Mouse (Mus musculus) G1E (cell line): ENCODE measurements around the gene Ifna7. TPM values are rescaled to one million over a fixed set of nuclear protein-coding genes. Genes with fewer than 3 reads are reported as not detected.
"Not testable (repeated sequence)": the region's sequence is repeated elsewhere in the genome, so short reads cannot be mapped to it uniquely, and the experiment has no call there.

Experiments used
- ATAC-seq: 2 replicates; pipeline ENCODE4 v1.8.0; 2016; ENCODE audit warnings: mild to moderate bottlenecking; ENCODE audit not compliant: insufficient number of reproducible peaks, poor library complexity, low FRiP score, severe bottlenecking; ENCODE audit errors: extremely low read depth
- DNase-seq: peaks from one replicate; pipeline ENCODE4 v3.0.0; 2012; ENCODE audit warnings: low spot score
- H3K27me3 ChIP-seq: 2 replicates; pipeline ENCODE4 v1.6.1; 2012; ENCODE audit warnings: mild to moderate bottlenecking, low read length, inconsistent platforms; ENCODE audit not compliant: insufficient read depth
- H3K36me3 ChIP-seq: replicated peaks from 2 replicates; pipeline ENCODE3; 2012; ENCODE audit warnings: mild to moderate bottlenecking, inconsistent platforms
- H3K4me1 ChIP-seq: 2 replicates; pipeline ENCODE4 v1.6.1; 2012; ENCODE audit warnings: low read depth, low read length, inconsistent platforms, mixed read lengths; ENCODE audit not compliant: insufficient read depth
- H3K4me3 ChIP-seq: 2 replicates; pipeline ENCODE4 v1.5.1; 2012; ENCODE audit warnings: low read depth, mild to moderate bottlenecking, inconsistent platforms, low read length, moderate library complexity, mixed read lengths
- H3K9me3 ChIP-seq: replicated peaks from 2 replicates; pipeline ENCODE4 v1.6.1; 2012; ENCODE audit warnings: inconsistent platforms
- CTCF ChIP-seq: IDR thresholded peaks from 2 replicates; pipeline ENCODE4 v1.5.1; 2012; ENCODE audit warnings: low read depth, low read length, inconsistent platforms, mixed read lengths
- GATA1 ChIP-seq: IDR thresholded peaks from 2 replicates; pipeline ENCODE4 v1.6.1; 2012; ENCODE audit warnings: borderline replicate concordance, low read length, inconsistent platforms, mixed read lengths
- GATA2 ChIP-seq: IDR thresholded peaks from 2 replicates; pipeline ENCODE4 v1.6.1; 2012; ENCODE audit warnings: low read depth, low read length, inconsistent platforms, borderline replicate concordance
- POLR2AphosphoS5 ChIP-seq: IDR thresholded peaks from 2 replicates; pipeline ENCODE4 v1.6.1; 2012; ENCODE audit warnings: low read depth, low read length, inconsistent platforms; ENCODE audit not compliant: insufficient replicate concordance
- TAL1 ChIP-seq: conservative IDR thresholded peaks from 2 replicates; pipeline ENCODE4 v1.6.1; 2012; ENCODE audit warnings: low read depth, low read length, inconsistent platforms, mixed read lengths
- polyA plus RNA-seq: library from polyadenylated mRNA; stranded (reverse); fragments of >175 nt; gene quantifications from 2 replicates; pipeline ENCODE4 v1.2.3, GENCODE M21; 2012
- total RNA-seq, 2 experiments: library from RNA; stranded (forward) in 1 of 2; stranded (reverse) in 1 of 2; fragments of 200-1000 nt in 1 of 2; fragments of >200 nt in 1 of 2; fragmentation: Nextera tagmentation in 1 of 2; gene quantifications; 2 replicates each; pipeline ENCODE4 v1.2.3; 2014 to 2017

Ifna7 gene
- total and polyA plus RNA-seq, 3 experiments = not detected

GRCm38 (mm10) chr4:88830523-88830922, 14.5 kb downstream of the Ifna7 start:
- H3K27me3 ChIP-seq = no peaks in the 10 kb centered on the region
- no peaks in the 10 kb centered on the region for H3K36me3 ChIP-seq
- ATAC-seq (no peak), DNase-seq (no peak)
- H3K9me3 ChIP-seq = no peaks in the 10 kb centered on the region
- no peak for TF ChIP-seq POLR2AphosphoS5
- no peak for TF ChIP-seq TAL1
- TF ChIP-seq GATA2 = no peak
- TF ChIP-seq CTCF = no peak
- TF ChIP-seq GATA1 = no peak
- H3K4me1 ChIP-seq = no peaks in the 10 kb centered on the region
- H3K4me3 ChIP-seq = no peak overlapping the region

- not testable (repeated sequence) for H3K36me3 ChIP-seq, H3K27me3 ChIP-seq, ATAC-seq, H3K9me3 ChIP-seq, DNase-seq, H3K4me1 ChIP-seq, H3K4me3 ChIP-seq
These were observed 19.2 kb downstream of the Ifna7 start, which contains the start of gene Ifna5 for GRCm38 (mm10) chr4:88835225-88835624. Gene Ifna5 (plus strand): TSS chr4:88835525.

- no peak for ATAC-seq
- no peak for TF ChIP-seq GATA1
- no peak for TF ChIP-seq GATA2
- TF ChIP-seq TAL1 = no peak
- no peak for TF ChIP-seq POLR2AphosphoS5
- no peak for TF ChIP-seq CTCF
- no peak for DNase-seq
These were observed 22.8 kb downstream of the Ifna7 start for GRCm38 (mm10) chr4:88838828-88839227.

DNA sequence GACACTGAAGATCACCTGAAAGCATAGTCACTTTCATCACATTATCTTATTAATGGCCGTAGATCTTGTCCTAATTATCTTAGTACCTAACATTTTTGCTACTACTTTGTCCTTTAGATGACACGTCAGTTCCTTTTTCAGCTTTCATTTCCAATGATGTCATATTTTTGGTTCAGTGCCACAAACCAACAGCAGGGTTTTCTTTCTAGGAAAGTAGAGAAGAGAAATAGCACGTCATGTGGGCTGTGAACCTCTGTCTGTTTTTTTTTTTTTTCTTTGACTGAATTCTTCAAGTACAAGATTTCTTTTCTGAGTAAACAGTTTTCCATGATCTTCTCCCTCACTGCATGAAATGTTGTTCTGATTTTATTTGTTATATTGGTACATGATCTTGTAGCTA, 24.0 kb downstream of the Ifna7 start:
- DNase-seq = no peak
- H3K27me3 ChIP-seq = no peaks in the 10 kb centered on the region
- H3K4me3 ChIP-seq = no peak overlapping the region

More at GRCm38 (mm10) chr4:88838828-88839227, 22.8 kb downstream of the Ifna7 start:
- no peaks in the 10 kb centered on the region for H3K9me3 ChIP-seq
- no peak overlapping the region for H3K4me3 ChIP-seq
- H3K4me1 ChIP-seq = no peaks in the 10 kb centered on the region
- H3K27me3 ChIP-seq = no peaks in the 10 kb centered on the region
- H3K36me3 ChIP-seq = no peaks in the 10 kb centered on the region

DNA sequence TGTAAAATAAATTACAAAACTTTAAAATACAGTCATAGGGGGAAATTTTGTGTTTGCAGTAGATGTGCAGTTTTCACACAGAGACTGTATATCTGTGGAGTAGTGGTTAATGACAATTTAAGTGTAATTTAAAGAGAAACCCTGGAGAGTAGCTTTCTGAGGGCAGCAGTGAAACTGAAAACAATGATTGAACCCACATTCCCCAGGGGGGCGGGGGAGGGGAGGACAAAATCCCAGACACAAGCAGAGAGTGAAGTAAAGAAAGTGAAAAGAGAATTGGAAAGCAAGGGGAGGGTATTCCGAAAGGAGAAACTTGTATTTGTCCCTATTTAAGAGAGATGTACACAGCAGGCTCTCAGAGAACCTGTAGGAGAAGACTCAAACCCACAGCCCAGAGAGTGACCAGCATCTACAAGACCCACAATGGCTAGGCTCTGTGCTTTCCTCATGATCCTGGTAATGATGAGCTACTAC, 25.4 kb downstream of the Ifna7 start, which contains the start of gene Ifna4:
Ifna4 (plus strand) TSS at position 424 of the 474 bp plus-strand sequence.
- no peaks in the 10 kb centered on the region for H3K9me3 ChIP-seq
- DNase-seq (no peak), ATAC-seq (no peak)
- H3K4me3 ChIP-seq = no peak within 1 kb of the TSS
- no peaks in the 10 kb centered on the region for H3K36me3 ChIP-seq
- no peaks in the 10 kb centered on the region for H3K27me3 ChIP-seq
- H3K4me1 ChIP-seq = no peaks in the 10 kb centered on the region
- TF ChIP-seq CTCF = no peak

More for the DNA sequence above, 24.0 kb downstream of the Ifna7 start:
- Histone ChIP-seq H3K4me1 (no peaks in the 10 kb centered on the region), H3K36me3 (no peaks in the 10 kb centered on the region), H3K9me3 (no peaks in the 10 kb centered on the region)
- no peak for TF ChIP-seq TAL1
- TF ChIP-seq POLR2AphosphoS5 = no peak
- TF ChIP-seq CTCF = no peak
- TF ChIP-seq GATA1 = no peak
- TF ChIP-seq GATA2 = no peak
- ATAC-seq = no peak

GRCm38 (mm10) chr4:88845334-88845733, 29.3 kb downstream of the Ifna7 start:
- Histone ChIP-seq H3K9me3 (no peaks in the 10 kb centered on the region), H3K36me3 (no peaks in the 10 kb centered on the region), H3K27me3 (no peaks in the 10 kb centered on the region), H3K4me1 (no peaks in the 10 kb centered on the region), H3K4me3 (no peak overlapping the region)
- TF ChIP-seq GATA1 (no peak), POLR2AphosphoS5 (no peak), CTCF (no peak), TAL1 (no peak), GATA2 (no peak)
- ATAC-seq = no peak
- no peak for DNase-seq

DNA sequence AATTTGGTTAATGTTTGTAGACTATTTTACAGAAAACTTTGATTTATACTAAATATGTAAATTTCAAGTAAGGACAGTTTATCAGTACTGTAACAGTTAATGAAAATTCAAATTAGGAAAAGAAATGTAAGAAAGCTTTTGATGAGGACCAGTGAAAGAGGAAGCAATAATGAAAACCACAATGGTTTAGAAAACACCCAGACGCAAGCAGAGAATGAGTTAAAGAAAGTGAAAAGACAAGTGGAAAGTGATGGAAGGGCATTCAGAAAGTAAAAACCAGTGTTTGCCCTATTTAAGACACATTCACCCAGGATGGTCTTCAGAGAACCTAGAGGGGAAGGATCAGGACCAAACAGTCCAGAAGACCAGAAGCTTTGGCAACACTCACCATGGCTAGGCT, 33.7 kb downstream of the Ifna7 start, which contains the start of gene Ifna1:
Ifna1 (plus strand) TSS at position 390 of the 400 bp plus-strand sequence.
- no peaks in the 10 kb centered on the region for H3K4me1 ChIP-seq
- no peak for TF ChIP-seq TAL1
- no peak for ATAC-seq
- no peak for DNase-seq
- no peaks in the 10 kb centered on the region for H3K36me3 ChIP-seq
- no peak within 1 kb of the TSS for H3K4me3 ChIP-seq
- no peaks in the 10 kb centered on the region for H3K9me3 ChIP-seq
- no peaks in the 10 kb centered on the region for H3K27me3 ChIP-seq
